Mouse (Mus musculus): ENCODE measurements at regions not wholly inside any gene's neighbourhood (a gene's known extent, or its start where the extent isn't known, plus 50 kb on each side); places are given as distances from the start of the nearest gene placed in this dataset.

- intact Hi-C loops (cut with DNase I) = no loop called here
- no peak for DNase-seq (ENCODE audit: low spot score in 2 of 2)
Observed at GRCm38 (mm10) chr8:44094818-44095217, 385.0 kb upstream of the Adam34 start.

GRCm38 (mm10) chr8:44093491-44093890, 383.6 kb upstream of the Adam34 start:
- intact Hi-C loops (cut with DNase I) = no loop called here
- no peak for DNase-seq (ENCODE audit: low spot score in 2 of 2)

GRCm38 (mm10) chr8:44082057-44082456, 372.2 kb upstream of the Adam34 start:
- intact Hi-C loops (cut with DNase I) = no loop called here
- DNase-seq (ENCODE audit: low spot score in 2 of 2) = no peak

GRCm38 (mm10) chr8:44058846-44059245, 349.0 kb upstream of the Adam34 start:
- no peak for DNase-seq (ENCODE audit: low spot score in 2 of 2)
- intact Hi-C loops (cut with DNase I) = no loop called here

- no peak for DNase-seq (ENCODE audit: low spot score in 2 of 2)
- intact Hi-C loops (cut with DNase I) = no loop called here
Observed at GRCm38 (mm10) chr8:44042572-44043355, 332.9 kb upstream of the Adam34 start.

GRCm38 (mm10) chr8:44034211-44034610, 324.4 kb upstream of the Adam34 start:
- intact Hi-C loops (cut with DNase I) = no loop called here

GRCm38 (mm10) chr8:44031376-44031775, 321.5 kb upstream of the Adam34 start:
- no peak for DNase-seq (ENCODE audit: low spot score in 2 of 2)
- intact Hi-C loops (cut with DNase I) = no loop called here

More at GRCm38 (mm10) chr8:44034211-44034610, 324.4 kb upstream of the Adam34 start:
- DNase-seq (ENCODE audit: low spot score in 2 of 2) = peak; percentile 24 to 62

- DNase-seq (ENCODE audit: low spot score in 2 of 2) = no peak
- intact Hi-C loops (cut with DNase I) = no loop called here
Observed at GRCm38 (mm10) chr8:44030972-44031371, 321.1 kb upstream of the Adam34 start.

GRCm38 (mm10) chr8:44027738-44028137, 317.9 kb upstream of the Adam34 start:
- DNase-seq (ENCODE audit: low spot score in 2 of 2) = no peak
- intact Hi-C loops (cut with DNase I) = loop anchor here (10.0 kb wide), 1 partner anchor 907 kb away; the partner anchor contains the start of gene Fat1

- intact Hi-C loops (cut with DNase I) = loop anchor here (10.0 kb wide), 1 partner anchor 909 kb away; the partner anchor contains the start of gene Fat1
- DNase-seq (ENCODE audit: low spot score in 2 of 2) = peak; percentile 14 to 25
Observed at GRCm38 (mm10) chr8:44025926-44026325, 316.1 kb upstream of the Adam34 start.

- DNase-seq (ENCODE audit: low spot score in 2 of 2) = peak in 1 of 2 experiments; percentile 29
- intact Hi-C loops (cut with DNase I) = loop anchor here (10.0 kb wide), 1 partner anchor 911 kb away; the partner anchor contains the start of gene Fat1
Observed at GRCm38 (mm10) chr8:44024028-44024427, 314.2 kb upstream of the Adam34 start.

Small RNA genes in the stretch of these regions (microRNA-seq; reads per million reads assigned to microRNA genes)
- 0 reads per million in 2 experiments for gene Gm24591
